Mouse (Mus musculus) liver, embryonic 14.5 days (tissue): ENCODE results near the gene Smtn. TPM values are rescaled to one million over a fixed set of nuclear protein-coding genes. Genes with fewer than 3 reads are reported as not detected.

Source experiments
- ATAC-seq: fragments of 200-750 bp; cut with Nextera tagmentation; 2 replicates; pipeline ENCODE4 v1.8.0; 2017; ENCODE audit warnings: moderate number of reproducible peaks, mild to moderate bottlenecking, moderate library complexity; ENCODE audit not compliant: insufficient read depth
- DNase-seq, 3 experiments: peaks; one replicate each; pipeline ENCODE4 v3.0.0-alpha.2; 2012 to 2013; ENCODE audit warnings: low read depth in 3 of 3, low spot score in 3 of 3
- H3K27ac ChIP-seq: fragments of 300-500 bp; sonication (generic); 2 replicates; pipeline ENCODE4 v1.5.1; 2014; ENCODE audit warnings: moderate library complexity, mild to moderate bottlenecking, control low read depth, inconsistent platforms
- H3K27me3 ChIP-seq: fragments of 300-500 bp; sonication (generic); 2 replicates; pipeline ENCODE4 v1.6.1; 2014; ENCODE audit warnings: mild to moderate bottlenecking, low read length, moderate library complexity; ENCODE audit not compliant: control insufficient read depth, insufficient read depth
- H3K36me3 ChIP-seq: fragments of 300-500 bp; sonication (generic); replicated peaks from 2 replicates; pipeline ENCODE4 v1.6.1; 2014; ENCODE audit warnings: low read depth; ENCODE audit not compliant: control insufficient read depth, insufficient read depth
- H3K4me1 ChIP-seq, 2 experiments: fragments of 200-500 bp in 1 of 2; fragments of 300-500 bp in 1 of 2; sonication (generic) in 1 of 2; replicated peaks; 2 replicates each; pipeline ENCODE4 v1.6.1; 2012 to 2014; ENCODE audit warnings: antibody characterized with exemption in 1 of 2, inconsistent platforms in 1 of 2, low read length in 1 of 2; ENCODE audit not compliant: control insufficient read depth in 2 of 2, insufficient read depth in 2 of 2
- H3K4me2 ChIP-seq: fragments of 300-500 bp; sonication (generic); 2 replicates; pipeline ENCODE4 v1.6.1; 2014; ENCODE audit warnings: low read depth, mild to moderate bottlenecking, control low read depth, moderate library complexity
- H3K4me3 ChIP-seq, 2 experiments: fragments of 200-500 bp in 1 of 2; fragments of 300-500 bp in 1 of 2; sonication (generic) in 1 of 2; 2 replicates each; pipeline ENCODE4 v1.5.1; 2012 to 2014; ENCODE audit warnings: low read depth in 2 of 2, low read length in 2 of 2, mild to moderate bottlenecking in 2 of 2, control low read depth in 1 of 2, inconsistent platforms in 1 of 2, moderate library complexity in 1 of 2; ENCODE audit not compliant: insufficient read depth in 1 of 2
- H3K9ac ChIP-seq: fragments of 300-500 bp; sonication (generic); replicated peaks from 2 replicates; pipeline ENCODE4 v1.6.1; 2014; ENCODE audit warnings: mild to moderate bottlenecking, control low read depth, moderate library complexity
- H3K9me3 ChIP-seq: fragments of 300-500 bp; sonication (generic); 2 replicates; pipeline ENCODE4 v1.6.1; 2016; ENCODE audit warnings: low read length, mixed read lengths; ENCODE audit not compliant: control insufficient read depth
- CTCF ChIP-seq: IDR thresholded peaks from 2 replicates; pipeline ENCODE4 v1.5.1; 2016; ENCODE audit warnings: antibody characterized with exemption, low read depth, control low read depth
- EP300 ChIP-seq: IDR thresholded peaks from 2 replicates; pipeline ENCODE4 v1.6.1; 2016; ENCODE audit warnings: antibody characterized with exemption, low read depth
- WGBS: fragments of 180-500 bp; shearing (Covaris S2); extraction: QIAGEN DNeasy Blood & Tissue Kit; methylation state at CpG from one replicate; pipeline ENCODE4 v1.1.7; 2014; ENCODE audit not compliant: insufficient replicate concordance; 5-methylcytosine and 5-hydroxymethylcytosine counted together
- polyA plus RNA-seq, 2 experiments: library from polyadenylated mRNA; depleted of rRNA in 1 of 2; stranded (reverse) in 1 of 2; unstranded in 1 of 2; fragments of >200 nt; fragmentation: Nextera tagmentation in 1 of 2; extraction: Ambion mirVana in 1 of 2; gene quantifications; 2 replicates each; pipeline versions ENCODE4 v1.2.1 to v1.2.3; 2012 to 2014

The Smtn gene
- polyA plus RNA-seq, 2 experiments: 4.5 to 7.4 TPM

DNA sequence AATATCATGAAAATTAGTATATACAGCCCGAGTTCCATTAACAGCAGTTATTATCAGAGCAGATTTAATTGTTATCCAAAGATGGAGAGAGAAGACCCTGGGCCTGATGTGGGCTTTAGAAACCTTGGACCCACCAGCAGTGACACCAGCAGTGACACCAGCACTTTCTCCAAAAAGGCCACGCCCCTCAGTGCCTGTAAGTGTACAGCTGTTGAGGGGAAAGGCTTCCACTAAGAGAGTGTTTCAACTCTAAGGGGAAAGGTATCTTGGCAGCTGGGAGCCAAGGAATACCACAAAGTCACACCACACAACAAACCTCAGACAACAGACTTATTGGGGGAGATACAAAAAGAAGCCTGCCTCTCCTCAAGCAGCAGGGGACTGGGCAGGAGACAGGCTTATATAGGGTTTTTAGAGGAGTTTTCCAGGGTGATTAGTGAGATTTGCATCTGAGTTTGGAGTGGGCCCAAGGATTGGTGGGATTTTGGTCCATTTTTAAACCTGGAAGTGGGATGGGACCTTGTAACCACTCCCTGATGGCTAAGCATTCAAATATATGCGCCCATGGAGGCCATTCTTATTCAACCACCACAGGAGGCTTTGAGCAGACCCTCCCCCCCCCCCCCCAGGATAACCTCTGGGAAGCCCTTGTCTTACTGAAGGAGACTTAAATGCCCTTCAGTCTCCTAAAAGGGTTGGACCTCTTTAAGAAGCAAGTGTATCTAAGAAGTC lies 8.3 kb upstream of the Smtn start:
- no peaks in the 10 kb centered on the region for H3K9me3 ChIP-seq
- peaks cover 0 to 4% of the 10 kb centered on the region in 2 experiments; a peak in 2 of 4 replicates for H3K4me1 ChIP-seq
- H3K9ac ChIP-seq: no peak overlapping the region
- H3K27me3 ChIP-seq: no peaks in the 10 kb centered on the region
- TF ChIP-seq EP300: no peak
- no peak for TF ChIP-seq CTCF
- no peak overlapping the region for H3K4me2 ChIP-seq
- DNase-seq (no peak), ATAC-seq (no peak)
- whole genome bisulfite sequencing: 53% methylated on average over 3 of the region's 3 CpGs
- H3K27ac ChIP-seq: no peak overlapping the region
- no peaks in the 10 kb centered on the region for H3K36me3 ChIP-seq
- no peak overlapping the region for H3K4me3 ChIP-seq

DNA sequence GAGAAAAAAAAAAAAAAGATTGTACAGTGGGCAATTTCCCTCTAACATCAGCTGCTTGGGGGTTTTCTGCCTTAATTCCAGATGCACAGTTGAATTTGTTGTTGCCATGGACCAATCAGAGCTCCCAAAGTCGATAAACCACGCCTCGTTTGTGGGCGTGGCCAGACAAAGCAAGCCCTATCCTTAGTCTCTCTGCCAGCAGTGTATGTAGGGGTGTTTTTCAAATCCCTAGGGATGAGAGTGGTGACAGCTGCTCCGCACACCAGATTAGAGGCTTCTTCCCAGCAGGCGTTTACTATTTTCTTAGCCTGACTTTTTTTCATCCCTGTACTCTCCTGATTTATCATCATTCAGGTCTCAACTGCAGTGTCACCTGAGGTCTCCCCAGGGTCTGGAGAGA lies 7.6 kb upstream of the Smtn start:
- TF ChIP-seq EP300 (no peak), CTCF (no peak)
- Histone ChIP-seq H3K27me3 (no peaks in the 10 kb centered on the region), H3K9ac (no peak overlapping the region), H3K4me1 (peaks cover 0 to 4% of the 10 kb centered on the region in 2 experiments; a peak in 2 of 4 replicates), H3K9me3 (no peaks in the 10 kb centered on the region), H3K4me3 (no peak overlapping the region), H3K4me2 (no peak overlapping the region), H3K27ac (no peak overlapping the region), H3K36me3 (no peaks in the 10 kb centered on the region)
- DNase-seq (no peak), ATAC-seq (no peak)
- 39% methylated on average over 6 of the region's 6 CpGs for WGBS

DNA sequence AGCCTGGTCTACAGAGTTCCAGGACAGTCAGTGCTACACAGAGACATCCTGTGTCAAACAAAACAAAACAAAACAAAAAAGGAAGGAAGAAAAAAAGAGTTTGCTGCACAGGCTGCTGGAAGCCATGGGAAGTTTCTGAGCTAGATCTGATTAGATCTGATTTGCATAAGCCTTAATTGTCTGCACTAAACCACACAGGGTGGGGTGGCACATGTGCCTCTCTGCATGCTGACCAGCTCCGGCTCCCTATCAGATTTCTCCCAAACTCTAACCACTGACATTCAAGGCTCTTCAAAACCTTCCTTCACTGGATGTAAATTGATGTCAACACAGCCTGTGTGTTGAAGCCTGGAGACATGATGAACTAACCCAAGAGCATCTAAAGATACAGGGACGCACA lies 6.6 kb upstream of the Smtn start:
- no peak for TF ChIP-seq EP300
- TF ChIP-seq CTCF: no peak
- Histone ChIP-seq H3K27me3 (no peaks in the 10 kb centered on the region), H3K4me1 (peaks cover 0 to 4% of the 10 kb centered on the region in 2 experiments; a peak in 2 of 4 replicates), H3K27ac (no peak overlapping the region), H3K4me2 (no peak overlapping the region), H3K36me3 (no peaks in the 10 kb centered on the region), H3K4me3 (no peak overlapping the region), H3K9ac (no peak overlapping the region), H3K9me3 (no peaks in the 10 kb centered on the region)
- WGBS: 42% methylated on average over 2 of the region's 2 CpGs
- DNase-seq (no peak), ATAC-seq (no peak)

GRCm38 (mm10) chr11:3546242-3546562 lies 5.8 kb upstream of the Smtn start:
- DNase-seq (no peak), ATAC-seq (no peak)
- Histone ChIP-seq H3K4me3 (no peak overlapping the region), H3K9ac (no peak overlapping the region), H3K27ac (no peak overlapping the region), H3K4me2 (no peak overlapping the region), H3K27me3 (no peaks in the 10 kb centered on the region), H3K36me3 (no peaks in the 10 kb centered on the region), H3K4me1 (peaks cover 0 to 4% of the 10 kb centered on the region in 2 experiments; a peak in 2 of 4 replicates), H3K9me3 (no peaks in the 10 kb centered on the region)
- no peak for TF ChIP-seq CTCF
- TF ChIP-seq EP300: no peak
- 32% methylated on average over 1 of the region's 1 CpGs for WGBS

GRCm38 (mm10) chr11:3545531-3546241 lies 5.3 kb upstream of the Smtn start:
- H3K27me3 ChIP-seq: no peaks in the 10 kb centered on the region
- H3K9me3 ChIP-seq: no peaks in the 10 kb centered on the region
- H3K4me3 ChIP-seq: no peak overlapping the region
- no peak overlapping the region for H3K4me2 ChIP-seq
- TF ChIP-seq CTCF: no peak
- TF ChIP-seq EP300: no peak
- H3K27ac ChIP-seq: no peak overlapping the region
- ATAC-seq (no peak), DNase-seq (no peak)
- no peaks in the 10 kb centered on the region for H3K36me3 ChIP-seq
- 27% methylated on average over 9 of the region's 9 CpGs for WGBS
- H3K4me1 ChIP-seq: peaks cover 0 to 4% of the 10 kb centered on the region in 2 experiments; a peak in 2 of 4 replicates
- no peak overlapping the region for H3K9ac ChIP-seq
